Mouse (Mus musculus): ENCODE data around the gene Hist1h2ab. TPM values are rescaled to one million over a fixed set of nuclear protein-coding genes. Genes with fewer than 3 reads are reported as not detected.
A peak's percentile ranks its signal among the peaks of the same experiment; 100 is the strongest.
"Not testable (repeated sequence)": the region's sequence is repeated elsewhere in the genome, so short reads cannot be mapped to it uniquely, and the experiment has no call there.

The Hist1h2ab gene
- polyA plus RNA-seq, 1 experiment, result 1.3 TPM

- peak overlapping the region; percentile 80 for H3K4me3 ChIP-seq (ENCODE audit: insufficient read depth, low read depth, low read length)
- peak; percentile 32 for DNase-seq
- no peaks in the 10 kb centered on the region for H3K36me3 ChIP-seq (ENCODE audit: control insufficient read depth, insufficient read depth, low read length)
- WGBS, result 27% methylated on average over 15 of the region's 15 CpGs
- TF ChIP-seq CTCF (conservative IDR thresholded peaks at IDR 0.05; ENCODE audit: insufficient read depth, insufficient read length, low read depth, low read length), result no peak
- TF ChIP-seq POLR2A (IDR thresholded peaks at IDR 0.05; ENCODE audit: low read depth, low read length), result no peak
- no peaks in the 10 kb centered on the region for H3K27me3 ChIP-seq (replicated peaks; ENCODE audit: control insufficient read depth, insufficient read depth, low read length)
- H3K27ac ChIP-seq (ENCODE audit: insufficient read depth, low read depth, low read length), result peak overlapping the region; percentile 54
- H3K4me1 ChIP-seq (ENCODE audit: control insufficient read depth, insufficient read depth, low read length), result 0 out of 2 replicates have a peak, but pooled peaks cover 3% of the 10 kb centered on the region
Measured at GRCm38 (mm10) chr13:23709714-23710373, 41.1 kb upstream of the Hist1h2ab start.

DNA sequence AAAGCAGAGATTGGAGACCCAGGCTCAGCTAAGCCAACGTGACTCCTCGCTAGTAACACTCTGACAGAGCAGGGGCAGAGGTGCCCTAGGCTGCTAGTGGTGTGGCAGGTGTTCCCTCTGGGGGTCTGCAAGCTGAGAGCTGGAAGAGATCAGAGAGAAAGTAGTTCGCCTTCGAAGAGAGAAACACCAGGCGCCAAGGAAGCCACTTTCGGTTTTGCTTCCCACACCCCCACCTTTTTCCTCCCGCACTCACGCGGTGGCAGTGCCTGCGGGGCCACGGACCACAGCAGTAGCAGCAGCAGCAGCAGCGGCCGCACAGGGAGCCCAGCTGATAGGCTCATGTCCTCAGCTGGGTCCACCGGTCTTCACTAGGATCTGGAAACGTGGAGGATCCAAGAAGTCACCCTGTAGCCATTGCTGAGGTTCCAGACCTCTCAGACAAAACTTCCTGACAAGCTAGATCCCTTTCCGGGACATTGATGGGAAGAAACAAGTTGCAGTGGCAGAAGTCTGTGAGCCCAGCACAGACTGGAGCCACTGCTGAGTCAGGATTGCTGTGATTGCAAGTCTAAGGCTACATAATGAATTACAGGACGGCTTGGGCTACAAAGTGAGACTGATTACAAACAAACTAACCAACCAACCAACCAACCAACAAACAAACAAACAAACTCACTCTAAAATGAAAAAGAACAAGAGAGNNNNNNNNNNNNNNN lies 40.4 kb upstream of the Hist1h2ab start, which contains the start of gene Hfe:
Hfe (minus strand) TSS at position 481 of the 716 bp plus-strand sequence.
- TF ChIP-seq CTCF (conservative IDR thresholded peaks at IDR 0.05; ENCODE audit: insufficient read depth, insufficient read length, low read depth, low read length) (no peak), POLR2A (IDR thresholded peaks at IDR 0.05; ENCODE audit: low read depth, low read length) (no peak)
- H3K27me3 ChIP-seq (replicated peaks; ENCODE audit: control insufficient read depth, insufficient read depth, low read length), result no peaks in the 10 kb centered on the region
- under 1% methylated on average over 17 of the region's 17 CpGs for WGBS
- no peaks in the 10 kb centered on the region for H3K36me3 ChIP-seq (ENCODE audit: control insufficient read depth, insufficient read depth, low read length)
- DNase-seq, result peak; percentile 63
- H3K4me3 ChIP-seq (ENCODE audit: insufficient read depth, low read depth, low read length), result peak within 1 kb of the TSS; percentile 80
- peak within 1 kb of the TSS; percentile 54 for H3K27ac ChIP-seq (ENCODE audit: insufficient read depth, low read depth, low read length)
- 0 out of 2 replicates have a peak, but pooled peaks cover 3% of the 10 kb centered on the region for H3K4me1 ChIP-seq (ENCODE audit: control insufficient read depth, insufficient read depth, low read length)

- Histone ChIP-seq H3K27me3 (replicated peaks; ENCODE audit: control insufficient read depth, insufficient read depth, low read length) (no peaks in the 10 kb centered on the region), H3K27ac (ENCODE audit: insufficient read depth, low read depth, low read length) (no peak overlapping the region), H3K36me3 (ENCODE audit: control insufficient read depth, insufficient read depth, low read length) (no peaks in the 10 kb centered on the region), H3K4me1 (ENCODE audit: control insufficient read depth, insufficient read depth, low read length) (no peaks in the 10 kb centered on the region), H3K4me3 (ENCODE audit: insufficient read depth, low read depth, low read length) (no peak overlapping the region)
- DNase-seq, result no peak
- TF ChIP-seq POLR2A (IDR thresholded peaks at IDR 0.05; ENCODE audit: low read depth, low read length) (no peak), CTCF (conservative IDR thresholded peaks at IDR 0.05; ENCODE audit: insufficient read depth, insufficient read length, low read depth, low read length) (no peak)
- 88% methylated on average over 5 of the region's 5 CpGs for WGBS
Measured at GRCm38 (mm10) chr13:23716261-23717042, 34.5 kb upstream of the Hist1h2ab start.

GRCm38 (mm10) chr13:23717176-23717575 lies 33.8 kb upstream of the Hist1h2ab start:
- no peak for DNase-seq
- TF ChIP-seq POLR2A (IDR thresholded peaks at IDR 0.05; ENCODE audit: low read depth, low read length) (no peak), CTCF (conservative IDR thresholded peaks at IDR 0.05; ENCODE audit: insufficient read depth, insufficient read length, low read depth, low read length) (no peak)
- Histone ChIP-seq H3K4me3 (ENCODE audit: insufficient read depth, low read depth, low read length) (no peak overlapping the region), H3K27ac (ENCODE audit: insufficient read depth, low read depth, low read length) (peak overlapping the region; percentile 9; the same call in 1 of the 2 replicates), H3K36me3 (ENCODE audit: control insufficient read depth, insufficient read depth, low read length) (no peaks in the 10 kb centered on the region), H3K4me1 (ENCODE audit: control insufficient read depth, insufficient read depth, low read length) (no peaks in the 10 kb centered on the region), H3K27me3 (replicated peaks; ENCODE audit: control insufficient read depth, insufficient read depth, low read length) (no peaks in the 10 kb centered on the region)
- 70% methylated on average over 11 of the region's 11 CpGs for WGBS

- H3K4me1 ChIP-seq (ENCODE audit: control insufficient read depth, insufficient read depth, low read length); H3K27me3 ChIP-seq (replicated peaks; ENCODE audit: control insufficient read depth, insufficient read depth, low read length); H3K36me3 ChIP-seq (ENCODE audit: control insufficient read depth, insufficient read depth, low read length); H3K4me3 ChIP-seq (ENCODE audit: insufficient read depth, low read depth, low read length); DNase-seq: not testable (repeated sequence)
- peak overlapping the region; percentile 9; the same call in 1 of the 2 replicates for H3K27ac ChIP-seq (ENCODE audit: insufficient read depth, low read depth, low read length)
- WGBS, result 28% methylated on average over 2 of the region's 2 CpGs
Measured at GRCm38 (mm10) chr13:23717593-23718245, 33.2 kb upstream of the Hist1h2ab start.

DNA sequence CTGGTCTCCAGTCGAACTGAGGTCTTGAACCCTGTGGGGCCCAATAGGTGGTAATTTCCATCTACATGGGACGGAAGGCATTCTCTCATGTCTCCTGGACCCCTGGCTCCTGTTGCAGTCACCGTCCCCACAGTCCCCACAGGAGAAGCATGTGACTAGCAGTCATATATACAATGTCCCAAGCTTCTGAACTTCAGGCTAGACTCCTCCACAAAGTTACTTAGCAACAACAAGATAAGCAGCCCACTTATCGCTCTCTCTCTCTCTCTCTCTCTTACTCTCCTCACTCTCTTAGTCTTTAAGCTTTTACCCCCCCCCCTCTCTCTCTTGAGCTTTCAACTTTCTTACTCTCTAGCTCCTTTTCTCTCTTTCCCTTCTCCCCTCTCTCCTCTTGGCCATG lies 26.7 kb upstream of the Hist1h2ab start:
- no peak for DNase-seq
- TF ChIP-seq POLR2A (IDR thresholded peaks at IDR 0.05; ENCODE audit: low read depth, low read length), result no peak
- no peak for TF ChIP-seq CTCF (conservative IDR thresholded peaks at IDR 0.05; ENCODE audit: insufficient read depth, insufficient read length, low read depth, low read length)
- no peaks in the 10 kb centered on the region for H3K36me3 ChIP-seq (ENCODE audit: control insufficient read depth, insufficient read depth, low read length)
- peaks cover 4% of the 10 kb centered on the region; the same call in 1 of the 2 replicates for H3K4me1 ChIP-seq (ENCODE audit: control insufficient read depth, insufficient read depth, low read length)
- H3K4me3 ChIP-seq (ENCODE audit: insufficient read depth, low read depth, low read length), result no peak overlapping the region
- H3K27ac ChIP-seq (ENCODE audit: insufficient read depth, low read depth, low read length), result no peak overlapping the region
- WGBS, result 95% methylated on average over 4 of the region's 4 CpGs
- no peaks in the 10 kb centered on the region for H3K27me3 ChIP-seq (replicated peaks; ENCODE audit: control insufficient read depth, insufficient read depth, low read length)

All from kidney, adult 2 months (tissue).